Mouse (Mus musculus) lung, postnatal 0 days (tissue): ENCODE results near the gene Lrrc37a.

Experiments
- CTCF ChIP-seq: IDR thresholded peaks from 2 replicates; pipeline ENCODE4 v1.5.1; 2016; ENCODE audit warnings: antibody characterized with exemption, mild to moderate bottlenecking
- EP300 ChIP-seq: IDR thresholded peaks from 2 replicates; pipeline ENCODE4 v1.6.1; 2016; ENCODE audit warnings: antibody characterized with exemption, mild to moderate bottlenecking, control low read depth

- no peak for TF ChIP-seq CTCF
- TF ChIP-seq EP300, result no peak
These were observed 100.6 kb downstream of the Lrrc37a start for GRCm38 (mm10) chr11:103403776-103404175.
